Mouse (Mus musculus) limb, embryonic 13.5 days (tissue): ENCODE results near the gene L2hgdh. TPM values are rescaled to one million over a fixed set of nuclear protein-coding genes. Genes with fewer than 3 reads are reported as not detected.

Experiments
- ATAC-seq: fragments of 200-750 bp; cut with Nextera tagmentation; 2 replicates; pipeline ENCODE4 v1.8.0; 2017; ENCODE audit warnings: low read depth, moderate number of reproducible peaks, moderate TSS enrichment; ENCODE audit not compliant: low FRiP score
- H3K27ac ChIP-seq: fragments of 300-500 bp; sonication (generic); 2 replicates; pipeline ENCODE4 v1.5.1; 2015; ENCODE audit warnings: inconsistent platforms, mild to moderate bottlenecking, moderate library complexity
- H3K27me3 ChIP-seq: fragments of 300-500 bp; sonication (generic); 2 replicates; pipeline ENCODE4 v1.6.1; 2015; ENCODE audit warnings: mild to moderate bottlenecking, inconsistent platforms
- H3K36me3 ChIP-seq: fragments of 300-500 bp; sonication (generic); 2 replicates; pipeline ENCODE4 v1.6.1; 2015; ENCODE audit warnings: inconsistent platforms, mild to moderate bottlenecking, moderate library complexity
- H3K4me1 ChIP-seq: fragments of 300-500 bp; sonication (generic); 2 replicates; pipeline ENCODE4 v1.6.1; 2015; ENCODE audit warnings: inconsistent platforms
- H3K4me2 ChIP-seq: fragments of 300-500 bp; sonication (generic); replicated peaks from 2 replicates; pipeline ENCODE4 v1.6.1; 2015; ENCODE audit warnings: inconsistent platforms, mild to moderate bottlenecking, moderate library complexity
- H3K4me3 ChIP-seq: fragments of 300-500 bp; sonication (generic); 2 replicates; pipeline ENCODE4 v1.5.1; 2015; ENCODE audit warnings: moderate library complexity, mild to moderate bottlenecking, inconsistent platforms
- H3K9ac ChIP-seq: fragments of 300-500 bp; sonication (generic); 2 replicates; pipeline ENCODE4 v1.6.1; 2015; ENCODE audit warnings: mild to moderate bottlenecking, inconsistent platforms
- H3K9me3 ChIP-seq: fragments of 300-500 bp; sonication (generic); 2 replicates; pipeline ENCODE4 v1.6.1; 2016; ENCODE audit warnings: inconsistent platforms
- WGBS: fragments of 180-500 bp; shearing (Covaris S2); methylation state at CpG from one replicate; pipeline ENCODE4 v1.1.7; 2015; 5-methylcytosine and 5-hydroxymethylcytosine counted together
- polyA plus RNA-seq: library from polyadenylated mRNA; unstranded; fragments of >200 nt; fragmentation: Nextera tagmentation; extraction: Ambion mirVana; gene quantifications from 2 replicates; pipeline ENCODE4 v1.2.1, GENCODE M21; 2015

The L2hgdh gene
- polyA plus RNA-seq, 1 experiment from 2014 or later = 20.1 TPM

DNA sequence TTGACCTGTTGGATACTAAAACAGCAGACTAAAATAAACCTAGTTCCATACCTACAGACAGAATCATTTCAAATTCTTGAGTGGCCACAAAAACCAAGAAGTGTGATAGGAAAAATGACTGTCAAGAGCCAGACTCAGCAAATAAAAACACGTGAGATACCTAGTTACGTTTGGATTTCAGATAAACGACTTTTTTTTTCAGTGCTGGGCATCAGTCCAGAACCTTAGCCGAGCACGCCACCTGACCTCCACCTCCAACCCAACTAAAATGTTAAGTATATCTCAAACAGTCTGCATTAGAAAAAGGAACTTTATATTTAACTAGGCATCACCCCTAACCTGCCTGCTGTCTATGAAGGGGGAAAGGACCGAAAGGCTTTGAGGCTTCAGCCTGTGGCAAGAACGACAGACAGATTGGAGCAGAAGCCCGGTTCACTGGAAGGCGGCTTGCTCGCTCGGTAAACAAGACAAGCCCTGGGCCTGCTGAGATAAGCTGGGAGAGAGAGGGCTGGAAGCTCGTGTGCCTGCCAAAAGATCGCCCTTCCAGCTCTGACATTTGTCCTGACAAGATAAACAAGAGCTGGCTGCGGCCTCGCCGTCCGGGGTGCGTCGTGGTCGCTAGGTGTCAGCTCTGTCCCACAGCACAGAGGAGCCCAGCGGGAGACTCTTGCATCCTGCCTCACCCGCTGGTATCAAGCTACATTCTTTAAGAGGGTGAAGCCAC is 32.9 kb upstream of the L2hgdh start:
- H3K4me1 ChIP-seq = peaks cover 34% of the 10 kb centered on the region
- no peaks in the 10 kb centered on the region for H3K36me3 ChIP-seq
- peak overlapping the region; percentile 6; the same call in 1 of the 2 replicates for H3K27ac ChIP-seq
- ATAC-seq = peak; percentile 66; the same call in 1 of the 2 replicates
- no peaks in the 10 kb centered on the region for H3K9me3 ChIP-seq
- no peak overlapping the region for H3K4me3 ChIP-seq
- H3K4me2 ChIP-seq = peak overlapping the region; percentile 56
- H3K9ac ChIP-seq = no peak overlapping the region
- WGBS = 14% methylated on average over 22 of the region's 22 CpGs
- no peaks in the 10 kb centered on the region for H3K27me3 ChIP-seq

DNA sequence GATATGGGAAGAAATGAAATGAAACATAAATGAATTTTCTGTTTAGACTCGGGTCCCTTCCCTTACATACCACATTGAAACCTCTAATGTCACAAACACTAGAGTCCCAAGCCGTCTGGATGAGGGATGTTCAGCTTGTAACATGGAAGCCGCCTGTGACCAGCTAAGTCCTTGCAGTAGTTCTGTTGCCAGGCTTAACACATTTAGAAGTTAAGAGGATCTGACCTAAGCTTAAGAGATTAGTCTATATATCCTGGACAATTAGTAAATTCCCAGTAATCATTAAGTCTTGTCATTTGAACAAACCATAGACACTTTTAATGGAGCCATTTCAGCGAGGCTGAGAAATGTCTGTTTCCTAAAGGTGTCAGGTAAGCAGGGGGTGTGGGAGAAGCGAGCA is 31.3 kb upstream of the L2hgdh start:
- H3K9ac ChIP-seq = no peak overlapping the region
- no peaks in the 10 kb centered on the region for H3K27me3 ChIP-seq
- no peak overlapping the region for H3K4me3 ChIP-seq
- no peak overlapping the region for H3K27ac ChIP-seq
- no peaks in the 10 kb centered on the region for H3K36me3 ChIP-seq
- H3K9me3 ChIP-seq = no peaks in the 10 kb centered on the region
- WGBS = 75% methylated on average over 5 of the region's 5 CpGs
- peaks cover 46% of the 10 kb centered on the region for H3K4me1 ChIP-seq
- ATAC-seq = no peak
- H3K4me2 ChIP-seq = no peak overlapping the region

DNA sequence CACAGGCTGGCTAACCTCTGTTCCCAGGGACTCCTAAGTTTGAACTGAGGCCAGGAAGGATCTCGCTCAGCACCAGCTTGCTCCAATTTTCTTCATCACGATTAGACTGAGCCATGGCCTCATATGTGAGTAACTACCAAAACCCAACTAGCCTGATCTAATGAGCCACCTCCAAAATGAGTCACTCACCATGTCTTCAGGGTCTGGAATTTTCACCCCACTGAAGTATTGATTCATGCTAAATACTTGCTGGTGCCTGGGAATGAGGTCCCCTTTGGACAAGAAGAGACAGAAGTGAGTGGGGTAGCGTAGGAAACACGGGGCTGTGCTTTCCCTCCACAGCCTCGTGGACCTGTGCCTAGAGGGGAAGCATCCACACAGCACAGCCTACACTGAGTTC is 29.3 kb upstream of the L2hgdh start:
- Histone ChIP-seq H3K9me3 (no peaks in the 10 kb centered on the region), H3K27me3 (no peaks in the 10 kb centered on the region), H3K4me2 (no peak overlapping the region), H3K27ac (no peak overlapping the region), H3K4me1 (peaks cover 29% of the 10 kb centered on the region), H3K36me3 (no peaks in the 10 kb centered on the region), H3K9ac (no peak overlapping the region), H3K4me3 (no peak overlapping the region)
- 74% methylated on average over 5 of the region's 5 CpGs for WGBS
- no peak for ATAC-seq

DNA sequence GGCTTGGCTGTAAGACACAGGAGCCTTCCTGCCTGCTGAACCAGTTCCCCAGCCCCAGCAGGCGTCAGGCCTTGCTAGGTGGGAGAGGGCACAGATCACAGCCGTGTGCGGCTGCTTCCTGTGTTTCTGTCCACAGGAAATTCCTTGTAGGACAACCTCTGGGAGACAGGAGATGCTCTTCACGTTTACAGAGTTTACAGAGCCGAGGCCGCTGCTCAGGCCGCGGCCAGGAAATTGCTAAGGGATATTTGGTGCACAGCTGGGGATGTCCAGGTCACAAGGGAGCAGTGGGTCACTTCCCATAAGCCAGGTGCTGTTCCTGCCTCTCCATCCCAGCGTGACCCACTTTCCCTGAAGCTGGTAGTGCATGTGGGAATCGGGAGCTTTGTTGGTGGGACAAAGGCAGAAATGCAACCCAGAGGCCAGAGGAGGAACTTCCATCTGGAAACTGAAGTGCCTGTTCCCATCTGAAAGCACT is 27.2 kb upstream of the L2hgdh start:
- H3K4me2 ChIP-seq = peak overlapping the region; percentile 25
- H3K9ac ChIP-seq = no peak overlapping the region; the same call in 1 of the 2 replicates
- H3K9me3 ChIP-seq = no peaks in the 10 kb centered on the region
- 0 out of 2 replicates have a peak, but pooled peaks have one; percentile 48 for ATAC-seq
- H3K36me3 ChIP-seq = no peaks in the 10 kb centered on the region
- no peak overlapping the region for H3K27ac ChIP-seq
- H3K4me1 ChIP-seq = peaks cover 12% of the 10 kb centered on the region
- H3K27me3 ChIP-seq = no peaks in the 10 kb centered on the region
- 24% methylated on average over 10 of the region's 10 CpGs for WGBS
- no peak overlapping the region for H3K4me3 ChIP-seq

DNA sequence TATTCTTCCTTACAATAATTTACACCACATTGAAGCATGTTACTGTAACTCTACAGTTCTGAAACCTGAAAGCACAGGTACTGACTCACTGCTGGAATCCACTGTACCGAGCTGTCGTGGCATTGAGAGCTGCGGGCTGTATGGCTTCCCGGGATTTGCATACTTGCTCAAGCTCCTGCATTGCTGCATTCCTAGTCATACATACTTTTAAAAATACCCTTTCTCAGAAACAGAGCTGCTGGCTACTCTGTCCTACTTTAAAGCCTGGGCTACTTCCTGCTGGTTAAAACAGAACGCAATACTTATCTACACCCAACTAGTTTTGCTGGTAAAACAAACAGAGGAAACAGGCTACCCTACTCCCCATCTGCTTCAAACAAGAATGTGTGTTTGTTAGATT is 19.5 kb upstream of the L2hgdh start:
- 85% methylated on average over 5 of the region's 5 CpGs for WGBS
- no peak overlapping the region for H3K9ac ChIP-seq
- H3K36me3 ChIP-seq = peaks cover 7% of the 10 kb centered on the region
- H3K9me3 ChIP-seq = no peaks in the 10 kb centered on the region
- H3K4me1 ChIP-seq = no peaks in the 10 kb centered on the region
- ATAC-seq = no peak
- no peak overlapping the region for H3K27ac ChIP-seq
- no peak overlapping the region for H3K4me2 ChIP-seq
- no peak overlapping the region for H3K4me3 ChIP-seq
- H3K27me3 ChIP-seq = no peaks in the 10 kb centered on the region

DNA sequence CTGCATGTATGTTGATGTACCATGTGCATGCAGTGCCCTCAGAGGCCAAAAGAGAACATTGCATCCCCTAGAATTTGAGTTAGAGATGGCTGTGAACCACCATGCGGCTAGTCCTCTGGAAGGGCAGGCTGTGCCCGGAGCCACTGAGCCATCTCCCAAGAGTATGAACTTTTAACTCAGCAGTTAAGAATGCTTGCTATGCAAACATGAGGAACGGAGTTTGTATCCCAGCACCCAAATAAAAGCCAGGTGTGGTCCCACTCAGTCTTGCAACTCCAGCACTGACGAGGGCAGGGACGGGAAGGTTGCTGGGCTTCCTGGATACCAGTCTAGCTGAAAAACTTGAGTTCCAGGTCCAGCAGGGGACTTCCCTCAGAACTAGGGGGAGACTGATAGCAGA is 17.3 kb upstream of the L2hgdh start:
- ATAC-seq = no peak
- H3K9me3 ChIP-seq = no peaks in the 10 kb centered on the region
- H3K9ac ChIP-seq = no peak overlapping the region
- H3K27me3 ChIP-seq = no peaks in the 10 kb centered on the region
- H3K4me3 ChIP-seq = no peak overlapping the region
- WGBS = 61% methylated on average over 5 of the region's 5 CpGs
- no peak overlapping the region for H3K4me2 ChIP-seq
- peaks cover 7% of the 10 kb centered on the region for H3K36me3 ChIP-seq
- no peak overlapping the region for H3K27ac ChIP-seq
- H3K4me1 ChIP-seq = no peaks in the 10 kb centered on the region

DNA sequence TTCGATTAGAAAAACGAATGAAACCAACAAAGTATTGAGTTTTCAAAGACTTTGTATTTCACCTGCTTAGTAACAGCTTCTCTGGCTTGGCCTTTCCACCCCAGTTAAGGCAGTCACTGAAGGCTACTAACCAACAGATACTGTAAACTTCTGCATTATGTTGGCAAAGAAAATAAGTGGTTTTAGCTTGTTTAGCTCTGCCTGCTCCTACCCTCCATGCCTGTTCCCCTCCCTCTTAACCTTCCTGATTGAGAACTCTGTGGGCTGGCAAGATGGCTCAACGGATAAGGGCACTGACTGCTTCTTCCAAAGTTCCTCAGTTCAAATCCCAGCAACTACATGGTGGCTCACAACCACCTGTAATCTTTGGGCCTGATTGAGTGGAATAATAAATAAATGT is 9.2 kb upstream of the L2hgdh start:
- Histone ChIP-seq H3K9me3 (no peaks in the 10 kb centered on the region), H3K4me1 (no peaks in the 10 kb centered on the region), H3K4me2 (no peak overlapping the region), H3K9ac (no peak overlapping the region), H3K27ac (no peak overlapping the region), H3K36me3 (no peaks in the 10 kb centered on the region), H3K27me3 (no peaks in the 10 kb centered on the region), H3K4me3 (no peak overlapping the region)
- no peak for ATAC-seq
- WGBS = 83% methylated on average over 3 of the region's 3 CpGs

DNA sequence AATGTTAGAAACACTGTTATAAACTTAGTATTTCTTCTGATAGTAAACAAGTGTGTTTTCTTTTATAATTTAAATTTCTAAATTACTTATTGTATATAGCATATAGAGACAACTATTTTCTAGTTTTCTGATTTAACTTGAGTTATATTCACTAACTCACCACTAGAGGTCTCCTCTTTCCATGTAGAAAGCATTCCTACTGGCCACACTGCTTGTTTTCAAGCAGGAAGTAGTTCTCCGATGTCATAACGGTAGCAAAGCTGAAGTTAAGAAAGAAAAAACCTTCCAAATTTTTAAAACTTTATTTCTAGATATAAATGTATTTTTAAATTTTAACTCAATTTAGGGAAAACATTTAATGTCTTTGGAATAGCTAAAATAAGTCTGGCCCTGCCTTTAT is 8.8 kb upstream of the L2hgdh start:
- Histone ChIP-seq H3K27me3 (no peaks in the 10 kb centered on the region), H3K4me3 (no peak overlapping the region), H3K36me3 (no peaks in the 10 kb centered on the region), H3K9ac (no peak overlapping the region), H3K9me3 (no peaks in the 10 kb centered on the region), H3K4me2 (no peak overlapping the region), H3K4me1 (no peaks in the 10 kb centered on the region), H3K27ac (no peak overlapping the region)
- WGBS = 3% methylated on average over 2 of the region's 2 CpGs
- ATAC-seq = no peak

DNA sequence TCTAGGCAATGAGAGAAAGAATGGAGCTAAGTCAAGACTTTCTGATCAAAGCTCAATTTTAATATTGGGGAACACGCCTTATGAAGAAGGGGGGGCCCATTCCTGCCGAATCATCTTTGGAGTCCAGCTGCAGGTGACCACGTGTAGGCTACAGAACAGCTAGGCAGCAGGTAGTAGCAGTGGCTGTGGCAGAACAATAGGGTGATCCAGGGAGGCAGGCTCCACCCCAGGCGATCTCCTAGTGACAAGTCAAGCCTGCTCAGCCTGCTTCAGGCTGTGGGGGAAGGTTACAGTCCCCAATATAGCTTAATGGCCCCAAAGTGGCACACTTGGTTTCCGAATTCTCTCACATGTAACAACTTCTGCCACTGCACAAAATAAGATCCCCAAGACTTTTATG is 7.5 kb upstream of the L2hgdh start:
- H3K4me1 ChIP-seq = no peaks in the 10 kb centered on the region
- no peaks in the 10 kb centered on the region for H3K36me3 ChIP-seq
- H3K9ac ChIP-seq = no peak overlapping the region
- no peak overlapping the region for H3K4me3 ChIP-seq
- ATAC-seq = no peak
- H3K4me2 ChIP-seq = no peak overlapping the region
- no peaks in the 10 kb centered on the region for H3K9me3 ChIP-seq
- no peaks in the 10 kb centered on the region for H3K27me3 ChIP-seq
- 52% methylated on average over 5 of the region's 5 CpGs for WGBS
- H3K27ac ChIP-seq = no peak overlapping the region

DNA sequence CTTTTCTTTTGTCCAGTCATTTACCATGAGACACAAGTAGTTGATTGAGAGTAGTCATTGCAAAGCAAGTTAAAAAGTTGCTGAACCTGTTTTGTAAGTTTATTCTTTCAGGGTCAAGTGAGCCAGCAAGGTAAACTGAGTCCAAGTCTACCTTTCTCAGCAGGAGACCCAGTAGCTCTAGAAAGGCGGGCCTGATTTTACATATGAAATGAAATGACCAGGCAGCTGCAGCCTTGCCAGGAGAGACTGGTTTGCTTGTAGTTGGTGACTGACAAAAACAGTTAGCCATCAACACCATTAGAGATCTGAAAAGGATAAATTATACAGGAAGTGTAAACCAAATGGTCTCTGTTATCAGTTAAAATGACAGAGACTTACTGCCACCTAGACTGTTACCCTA is 5.6 kb upstream of the L2hgdh start:
- 79% methylated on average over 1 of the region's 1 CpGs for WGBS
- no peak overlapping the region for H3K9ac ChIP-seq
- H3K36me3 ChIP-seq = no peaks in the 10 kb centered on the region
- no peak for ATAC-seq
- H3K9me3 ChIP-seq = no peaks in the 10 kb centered on the region
- H3K27me3 ChIP-seq = no peaks in the 10 kb centered on the region
- H3K4me1 ChIP-seq = peaks cover 7% of the 10 kb centered on the region
- no peak overlapping the region for H3K4me2 ChIP-seq
- H3K27ac ChIP-seq = no peak overlapping the region
- H3K4me3 ChIP-seq = no peak overlapping the region

DNA sequence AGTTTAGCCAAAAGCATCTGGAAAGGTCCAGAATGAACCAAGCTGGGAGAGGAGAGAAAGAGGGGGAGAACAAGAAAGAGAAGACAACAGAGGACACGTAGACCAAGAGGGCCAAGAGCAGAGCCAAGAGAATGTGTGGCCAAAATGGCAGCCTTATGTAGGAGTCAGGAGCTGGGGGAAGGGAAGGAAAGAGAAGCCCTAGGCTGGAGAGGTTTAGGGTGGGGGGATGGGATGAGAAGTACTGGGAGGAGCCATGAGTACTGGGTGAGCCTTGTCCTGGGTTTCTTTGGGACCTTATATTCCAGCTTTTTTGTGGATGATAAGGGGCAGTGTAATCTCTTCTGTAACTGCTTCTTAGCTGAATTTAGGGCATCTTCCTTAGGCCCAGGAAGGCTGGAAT is 4.6 kb upstream of the L2hgdh start:
- no peaks in the 10 kb centered on the region for H3K27me3 ChIP-seq
- no peak overlapping the region for H3K27ac ChIP-seq
- no peak overlapping the region for H3K9ac ChIP-seq
- H3K9me3 ChIP-seq = no peaks in the 10 kb centered on the region
- no peak overlapping the region for H3K4me2 ChIP-seq
- H3K4me1 ChIP-seq = peaks cover 8% of the 10 kb centered on the region
- 93% methylated on average over 1 of the region's 1 CpGs for WGBS
- H3K4me3 ChIP-seq = no peak overlapping the region
- ATAC-seq = no peak
- no peaks in the 10 kb centered on the region for H3K36me3 ChIP-seq

DNA sequence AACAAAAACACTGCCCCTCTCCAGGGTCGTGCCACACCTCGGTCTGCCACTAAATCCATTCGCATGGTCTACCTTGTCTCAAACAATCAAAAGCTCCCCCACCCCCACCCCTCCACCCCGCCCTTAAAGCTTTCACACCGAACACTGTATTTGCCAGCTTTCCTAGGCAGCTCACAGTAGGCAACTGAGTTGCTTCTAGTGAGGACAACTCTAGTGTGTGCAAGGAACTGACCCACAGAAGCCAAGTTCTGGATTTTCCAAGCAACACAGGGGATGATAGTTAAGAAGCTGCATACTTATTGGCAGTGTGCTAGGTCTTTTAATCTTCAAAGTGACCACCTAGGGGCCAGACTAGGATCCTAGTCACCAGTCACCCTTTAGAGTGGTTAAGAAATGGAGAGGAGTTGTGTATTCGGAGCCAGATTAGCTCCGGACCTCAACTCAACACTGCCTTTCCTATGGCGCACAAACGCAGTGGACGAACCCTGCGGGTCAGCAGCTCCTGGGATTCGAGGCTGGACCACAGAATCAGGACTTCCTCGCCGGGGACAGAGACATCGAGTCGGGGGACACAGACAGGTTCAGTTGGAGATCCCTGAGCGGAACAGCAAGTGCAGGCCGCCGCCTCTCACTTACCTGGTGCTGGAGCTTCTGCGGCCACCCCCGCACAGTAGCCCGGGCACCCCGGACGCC is 509 bp downstream of the L2hgdh start:
- 1% methylated on average over 23 of the region's 24 CpGs for WGBS
- peak; percentile 33 for ATAC-seq
- Histone ChIP-seq H3K27ac (no peak overlapping the region), H3K4me1 (peaks cover 18% of the 10 kb centered on the region), H3K27me3 (no peaks in the 10 kb centered on the region), H3K9ac (peak overlapping the region; percentile 79), H3K4me3 (peak overlapping the region; percentile 78), H3K9me3 (peaks cover 10% of the 10 kb centered on the region), H3K36me3 (peaks cover 22% of the 10 kb centered on the region), H3K4me2 (peak overlapping the region; percentile 87)
